Mouse (Mus musculus) forebrain, embryonic 11.5 days (tissue): ENCODE measurements at regions not wholly inside any gene's neighbourhood (a gene's known extent, or its start where the extent isn't known, plus 50 kb on each side); places are given as distances from the start of the nearest gene placed in this dataset.

Experiments used
- ATAC-seq: fragments of 200-750 bp; cut with Nextera tagmentation; replicated peaks from 2 replicates; pipeline ENCODE4 v1.8.0; 2017; ENCODE audit warnings: moderate TSS enrichment; ENCODE audit not compliant: low FRiP score
- DNase-seq: peaks from one replicate; pipeline ENCODE4 v3.0.0-alpha.2; 2017; ENCODE audit warnings: low spot score
- H3K27ac ChIP-seq: fragments of 300-500 bp; sonication (generic); 2 replicates; pipeline ENCODE4 v1.5.1; 2014; ENCODE audit warnings: low read depth, low read length
- H3K27me3 ChIP-seq: fragments of 300-500 bp; sonication (generic); 2 replicates; pipeline ENCODE4 v1.6.1; 2014; ENCODE audit warnings: mild to moderate bottlenecking, low read length, mixed read lengths; ENCODE audit not compliant: control insufficient read depth, insufficient read depth
- H3K36me3 ChIP-seq: fragments of 300-500 bp; sonication (generic); 2 replicates; pipeline ENCODE4 v1.6.1; 2014; ENCODE audit warnings: mild to moderate bottlenecking, low read length, moderate library complexity, mixed read lengths; ENCODE audit not compliant: control insufficient read depth, insufficient read depth
- H3K4me1 ChIP-seq: fragments of 300-500 bp; sonication (generic); replicated peaks from 2 replicates; pipeline ENCODE4 v1.6.1; 2014; ENCODE audit warnings: low read length, mixed read lengths; ENCODE audit not compliant: control insufficient read depth, insufficient read depth
- H3K4me2 ChIP-seq: fragments of 300-500 bp; sonication (generic); 2 replicates; pipeline ENCODE4 v1.6.1; 2014; ENCODE audit warnings: low read depth, mild to moderate bottlenecking, low read length, moderate library complexity, mixed read lengths; ENCODE audit not compliant: severe bottlenecking
- H3K4me3 ChIP-seq: fragments of 300-500 bp; sonication (generic); 2 replicates; pipeline ENCODE4 v1.5.1; 2014; ENCODE audit warnings: low read depth, low read length
- H3K9ac ChIP-seq: fragments of 300-500 bp; sonication (generic); 2 replicates; pipeline ENCODE4 v1.6.1; 2014; ENCODE audit warnings: low read length
- H3K9me3 ChIP-seq: fragments of 300-500 bp; sonication (generic); 2 replicates; pipeline ENCODE4 v1.6.1; 2016; ENCODE audit warnings: low read length, mixed read lengths; ENCODE audit not compliant: control insufficient read depth
- WGBS: fragments of 180-500 bp; shearing (Covaris S2); extraction: QIAGEN DNeasy Blood & Tissue Kit; methylation state at CpG from one replicate; pipeline ENCODE4 v1.1.7; 2014; 5-methylcytosine and 5-hydroxymethylcytosine counted together

DNA sequence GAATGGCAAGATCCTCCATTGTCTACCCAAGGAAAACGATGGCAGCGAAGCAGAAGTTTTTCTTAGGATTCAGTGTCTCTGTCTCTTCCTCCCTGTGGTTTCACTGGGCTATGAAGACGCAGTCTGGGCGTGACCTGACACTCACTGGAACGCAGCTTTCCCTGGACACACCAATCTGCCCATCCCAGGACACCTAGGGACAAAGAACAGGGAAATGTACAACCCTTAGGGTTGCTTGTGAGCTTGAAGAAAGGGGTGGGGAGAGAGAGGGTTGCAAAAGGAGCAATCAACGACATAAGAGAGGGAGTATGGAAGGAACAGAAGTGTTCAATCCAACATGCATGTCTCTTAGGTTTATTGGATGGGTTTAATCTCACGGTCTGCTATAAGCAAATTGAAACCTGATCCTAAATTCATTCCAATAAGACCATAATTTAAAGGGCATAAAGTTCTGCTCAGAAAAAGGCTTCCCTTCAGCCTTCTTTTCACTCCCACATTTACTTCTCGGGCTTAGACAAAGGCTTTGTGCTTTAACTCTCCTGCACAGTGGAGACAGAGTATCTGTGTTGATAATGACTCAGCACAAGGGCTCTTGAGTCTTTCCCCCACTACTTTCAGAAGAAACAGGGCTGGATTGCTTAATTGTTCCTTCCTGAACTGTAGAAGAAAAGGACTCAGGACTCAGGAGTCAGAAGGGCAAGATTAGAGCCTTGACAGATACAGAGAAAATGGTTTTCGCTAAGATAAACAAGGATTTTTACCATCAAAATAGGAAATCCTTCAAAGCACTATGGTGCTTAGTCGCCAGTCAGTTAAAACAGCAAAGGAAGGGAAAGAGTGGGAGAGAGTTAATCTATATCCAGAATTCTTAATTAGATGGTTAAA, 147.3 kb upstream of the Cited2 start:
- ATAC-seq (peak; percentile 69), DNase-seq (no peak)
- WGBS: 25% methylated on average over 10 of the region's 10 CpGs
- H3K4me2 ChIP-seq: no peak overlapping the region
- H3K27ac ChIP-seq: no peak overlapping the region
- H3K27me3 ChIP-seq: no peaks in the 10 kb centered on the region
- no peaks in the 10 kb centered on the region for H3K4me1 ChIP-seq
- H3K9me3 ChIP-seq: no peaks in the 10 kb centered on the region
- no peaks in the 10 kb centered on the region for H3K36me3 ChIP-seq
- no peak overlapping the region for H3K9ac ChIP-seq
- no peak overlapping the region for H3K4me3 ChIP-seq

DNA sequence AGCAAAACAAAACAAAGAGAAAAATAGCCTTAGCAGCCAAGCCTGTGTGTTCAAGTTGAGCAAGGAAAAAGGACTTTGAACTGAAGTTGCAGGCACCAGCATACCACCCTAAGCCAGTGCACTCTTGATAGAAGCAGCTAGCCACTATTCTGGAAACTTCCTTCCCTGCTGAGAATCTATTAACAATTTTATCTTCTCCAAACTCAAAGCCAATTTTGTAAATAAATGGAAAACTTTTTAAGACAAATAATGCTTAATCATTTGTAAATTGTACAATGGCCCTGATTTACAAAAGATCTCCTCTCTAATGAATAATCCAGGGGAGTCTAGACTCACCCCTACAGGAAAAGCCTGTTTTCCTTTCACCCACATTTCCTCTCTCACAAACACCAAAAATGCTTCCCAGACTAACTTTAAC, 146.7 kb upstream of the Cited2 start:
- H3K9ac ChIP-seq: no peak overlapping the region

DNA sequence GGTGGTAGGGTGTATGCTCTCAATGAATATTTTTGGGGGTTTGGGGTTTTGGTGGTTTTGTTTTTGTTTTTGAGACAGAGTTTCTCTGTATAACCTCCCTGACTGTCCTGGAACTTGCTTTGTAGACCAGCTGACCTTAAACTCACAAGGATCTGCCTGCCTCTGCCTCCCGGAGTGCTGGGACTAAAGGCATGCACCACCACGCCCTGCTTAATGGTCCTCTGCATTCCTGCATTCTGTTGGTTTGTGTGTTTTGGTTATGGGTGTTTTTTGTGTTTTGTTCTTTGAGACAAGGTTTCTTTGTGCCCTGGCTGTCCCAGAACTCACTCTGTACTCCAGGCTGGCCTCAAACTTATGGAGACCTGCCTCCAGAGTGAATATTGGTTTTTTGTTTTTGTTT, 143.6 kb upstream of the Cited2 start:
- Histone ChIP-seq H3K36me3 (no peaks in the 10 kb centered on the region), H3K4me2 (no peak overlapping the region), H3K4me1 (no peaks in the 10 kb centered on the region), H3K9ac (no peak overlapping the region), H3K4me3 (no peak overlapping the region), H3K9me3 (no peaks in the 10 kb centered on the region), H3K27ac (no peak overlapping the region), H3K27me3 (no peaks in the 10 kb centered on the region)
- no peak for DNase-seq
- WGBS: 88% methylated on average over 2 of the region's 2 CpGs
- no peak for ATAC-seq

More for the DNA sequence above, 146.7 kb upstream of the Cited2 start:
- ATAC-seq (peak; percentile 53; the same call in 1 of the 2 replicates), DNase-seq (no peak)
- Histone ChIP-seq H3K36me3 (no peaks in the 10 kb centered on the region), H3K27ac (no peak overlapping the region), H3K9me3 (no peaks in the 10 kb centered on the region), H3K4me1 (no peaks in the 10 kb centered on the region), H3K4me3 (no peak overlapping the region), H3K27me3 (no peaks in the 10 kb centered on the region), H3K4me2 (no peak overlapping the region)

DNA sequence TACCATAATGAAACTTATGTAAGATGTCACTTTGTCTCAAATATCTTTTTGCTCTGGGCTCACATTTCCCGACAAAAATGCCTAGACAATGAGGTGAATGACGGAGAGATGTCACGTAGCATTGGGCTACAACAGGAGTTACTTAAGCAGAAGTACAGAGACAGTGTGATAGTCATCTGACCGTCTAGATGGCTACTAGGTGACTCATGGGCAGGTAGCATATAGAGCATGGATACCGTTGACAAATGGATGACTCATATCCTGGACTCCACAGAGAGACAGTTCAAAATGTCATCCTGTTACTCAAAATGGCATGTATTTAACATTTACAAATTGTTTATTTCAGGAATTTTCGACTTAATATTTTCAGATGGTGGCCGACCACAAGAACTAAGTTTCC, 138.2 kb upstream of the Cited2 start:
- Histone ChIP-seq H3K27ac (no peak overlapping the region), H3K9ac (no peak overlapping the region), H3K4me1 (no peaks in the 10 kb centered on the region), H3K4me2 (no peak overlapping the region), H3K36me3 (no peaks in the 10 kb centered on the region), H3K4me3 (no peak overlapping the region), H3K9me3 (no peaks in the 10 kb centered on the region), H3K27me3 (no peaks in the 10 kb centered on the region)
- WGBS: 86% methylated on average over 7 of the region's 7 CpGs
- ATAC-seq (no peak), DNase-seq (no peak)

DNA sequence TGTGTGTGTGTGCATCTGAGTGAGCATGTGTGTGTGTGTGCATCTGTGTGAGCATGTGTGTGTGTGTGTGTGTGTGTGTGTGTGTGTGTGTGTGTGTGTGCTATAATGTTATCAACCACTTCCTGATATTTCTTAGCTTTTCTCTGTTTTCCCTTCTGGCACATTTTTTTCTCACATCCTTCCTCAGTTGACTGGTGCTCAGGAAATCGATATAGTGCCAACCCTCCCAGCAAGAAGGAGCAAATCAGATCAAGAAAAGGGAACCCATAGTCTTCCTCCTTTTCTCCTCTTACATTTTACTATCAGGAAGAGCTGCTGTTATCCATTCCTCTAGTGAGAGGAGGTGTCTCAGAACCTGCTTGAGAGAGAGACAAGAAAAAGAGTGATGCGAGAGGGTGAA, 136.1 kb upstream of the Cited2 start:
- no peaks in the 10 kb centered on the region for H3K27me3 ChIP-seq
- no peaks in the 10 kb centered on the region for H3K36me3 ChIP-seq
- H3K9me3 ChIP-seq: no peaks in the 10 kb centered on the region
- no peak overlapping the region for H3K4me2 ChIP-seq
- DNase-seq: no peak
- no peak overlapping the region for H3K27ac ChIP-seq
- 88% methylated on average over 2 of the region's 2 CpGs for WGBS
- H3K4me1 ChIP-seq: no peaks in the 10 kb centered on the region
- no peak overlapping the region for H3K9ac ChIP-seq
- H3K4me3 ChIP-seq: no peak overlapping the region
- no peak for ATAC-seq

DNA sequence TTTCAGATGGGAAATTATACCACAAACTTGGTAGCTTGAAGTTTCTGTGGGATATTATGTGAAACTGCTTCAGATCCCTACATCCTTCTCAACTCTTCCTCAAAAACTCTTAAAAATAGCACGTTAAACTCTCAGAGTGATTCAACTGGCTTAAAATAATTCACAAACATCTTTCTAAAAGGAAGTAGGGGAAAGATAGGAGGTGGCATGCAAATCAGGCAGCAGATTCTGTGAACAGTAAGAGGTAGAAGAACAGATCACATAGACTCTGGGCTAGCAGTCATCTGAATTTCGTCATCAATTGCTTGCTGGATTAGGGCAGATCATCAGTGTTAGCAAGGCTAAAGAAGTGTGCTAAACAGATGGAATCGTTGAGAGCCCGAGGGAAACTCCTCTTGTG, 133.9 kb upstream of the Cited2 start:
- no peaks in the 10 kb centered on the region for H3K4me1 ChIP-seq
- H3K27ac ChIP-seq: no peak overlapping the region
- ATAC-seq: no peak
- H3K9me3 ChIP-seq: no peaks in the 10 kb centered on the region
- H3K27me3 ChIP-seq: no peaks in the 10 kb centered on the region
- DNase-seq: no peak
- no peak overlapping the region for H3K4me3 ChIP-seq
- no peak overlapping the region for H3K9ac ChIP-seq
- no peaks in the 10 kb centered on the region for H3K36me3 ChIP-seq
- H3K4me2 ChIP-seq: no peak overlapping the region
- WGBS: 90% methylated on average over 4 of the region's 4 CpGs

DNA sequence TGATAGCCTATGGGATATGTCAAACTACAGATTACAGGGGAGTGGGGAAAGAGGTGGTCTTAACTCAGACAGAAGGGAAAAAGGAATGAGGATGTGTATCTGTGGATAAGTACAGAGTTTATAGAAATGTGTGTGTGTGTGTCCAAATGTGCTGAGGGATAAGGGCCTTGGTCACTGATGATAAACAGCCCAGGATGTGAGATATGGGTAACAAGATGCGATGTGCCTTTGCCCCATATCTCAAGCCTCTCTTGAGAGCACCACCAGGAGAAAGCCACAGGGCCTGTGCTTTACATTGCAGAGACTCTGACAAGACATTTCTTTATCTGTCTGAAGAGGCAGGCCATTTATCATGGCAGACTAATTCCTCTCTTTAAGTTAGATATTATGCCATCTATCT, 132.8 kb upstream of the Cited2 start:
- DNase-seq (no peak), ATAC-seq (no peak)
- no peak overlapping the region for H3K9ac ChIP-seq
- H3K4me2 ChIP-seq: no peak overlapping the region
- H3K27ac ChIP-seq: no peak overlapping the region
- no peaks in the 10 kb centered on the region for H3K9me3 ChIP-seq
- no peaks in the 10 kb centered on the region for H3K27me3 ChIP-seq
- no peaks in the 10 kb centered on the region for H3K36me3 ChIP-seq
- no peak overlapping the region for H3K4me3 ChIP-seq
- no peaks in the 10 kb centered on the region for H3K4me1 ChIP-seq
- 100% methylated on average over 1 of the region's 1 CpGs for WGBS

DNA sequence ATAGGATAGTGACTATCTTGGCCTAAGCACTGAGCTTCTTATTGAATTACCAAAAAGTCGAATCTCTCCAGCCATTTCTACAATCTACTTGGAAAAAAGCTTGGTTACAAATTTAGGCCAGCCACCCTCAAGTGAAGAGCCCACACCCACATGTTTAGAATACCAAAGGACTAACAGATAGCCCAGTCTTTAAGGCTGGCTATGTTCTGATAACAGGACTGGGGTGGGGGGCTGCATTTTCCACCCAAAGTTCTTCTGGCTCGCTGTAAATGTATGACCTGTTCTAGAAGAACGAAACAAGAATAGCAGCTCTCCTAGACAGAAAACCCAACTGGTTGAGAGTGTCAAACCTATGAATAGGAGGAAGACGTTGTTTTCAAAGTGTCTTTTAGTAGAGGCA, 130.6 kb upstream of the Cited2 start:
- H3K27me3 ChIP-seq: no peaks in the 10 kb centered on the region
- H3K9ac ChIP-seq: no peak overlapping the region
- no peaks in the 10 kb centered on the region for H3K4me1 ChIP-seq
- H3K9me3 ChIP-seq: no peaks in the 10 kb centered on the region
- no peak for DNase-seq
- no peaks in the 10 kb centered on the region for H3K36me3 ChIP-seq
- H3K4me2 ChIP-seq: no peak overlapping the region
- 91% methylated on average over 4 of the region's 4 CpGs for WGBS
- no peak overlapping the region for H3K4me3 ChIP-seq
- no peak for ATAC-seq
- H3K27ac ChIP-seq: no peak overlapping the region

DNA sequence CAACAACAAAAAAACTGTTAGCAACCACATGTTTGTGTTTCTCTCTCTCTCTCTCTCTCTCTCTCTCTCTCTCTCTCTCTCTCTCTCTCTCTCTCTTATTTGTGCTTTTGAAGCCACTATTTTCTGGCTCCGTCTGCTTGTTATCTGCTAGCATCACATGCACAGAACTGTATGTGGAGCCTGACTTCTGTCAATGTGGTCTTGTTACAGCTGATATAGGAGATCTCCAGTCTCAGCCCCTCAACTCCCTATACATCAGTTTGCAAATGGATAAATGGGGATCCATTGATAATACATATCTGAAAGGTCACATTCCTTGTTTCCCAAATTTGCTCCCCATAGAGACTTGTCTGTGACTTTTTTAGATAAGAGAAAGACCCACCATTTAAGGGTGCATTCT, 126.9 kb upstream of the Cited2 start:
- DNase-seq: no peak
- Histone ChIP-seq H3K4me3 (no peak overlapping the region), H3K9ac (no peak overlapping the region), H3K9me3 (no peaks in the 10 kb centered on the region), H3K27ac (no peak overlapping the region), H3K27me3 (no peaks in the 10 kb centered on the region), H3K36me3 (no peaks in the 10 kb centered on the region), H3K4me2 (no peak overlapping the region), H3K4me1 (no peaks in the 10 kb centered on the region)
- ATAC-seq: no peak
- WGBS: 82% methylated on average over 1 of the region's 1 CpGs
